Mouse (Mus musculus) lung, adult 2 months (tissue): ENCODE results near the gene Vmn2r12. TPM values are rescaled to one million over a fixed set of nuclear protein-coding genes. Genes with fewer than 3 reads are reported as not detected.
"Not testable (repeated sequence)": the region's sequence is repeated elsewhere in the genome, so short reads cannot be mapped to it uniquely, and the experiment has no call there.

ENCODE experiments used
- DNase-seq: peaks from one replicate; pipeline ENCODE4 v3.0.0; 2022
- H3K4me1 ChIP-seq: fragments of 200-500 bp; 2 replicates; pipeline ENCODE4 v1.6.1; 2011; ENCODE audit warnings: low read length; ENCODE audit not compliant: control insufficient read depth, insufficient read depth
- H3K4me3 ChIP-seq: fragments of 200-500 bp; replicated peaks from 2 replicates; pipeline ENCODE3; 2011; ENCODE audit warnings: low read depth, mild to moderate bottlenecking, control low read depth, low read length; ENCODE audit errors: extremely low read depth
- CTCF ChIP-seq: fragments of 200-500 bp; IDR thresholded peaks from 2 replicates; pipeline ENCODE4 v1.5.1; 2011; ENCODE audit warnings: mild to moderate bottlenecking, low read length, control low read depth; ENCODE audit not compliant: insufficient read depth
- POLR2A ChIP-seq: fragments of 200-500 bp; IDR thresholded peaks from 2 replicates; pipeline ENCODE4 v1.6.1; 2011; ENCODE audit warnings: low read depth, mild to moderate bottlenecking, control low read depth, low read length, borderline replicate concordance; ENCODE audit errors: extremely low read depth
- WGBS: fragments of 180-500 bp; shearing (Covaris S2); methylation state at CpG from one replicate; pipeline ENCODE4 v1.1.7; 2018; 5-methylcytosine and 5-hydroxymethylcytosine counted together
- polyA plus RNA-seq: library from polyadenylated mRNA; depleted of rRNA; stranded (reverse); fragments of >200 nt; gene quantifications from 2 replicates; pipeline ENCODE4 v1.2.3, GENCODE M21; 2012; rRNA removed

The Vmn2r12 gene
- not detected in 2 replicates for polyA plus RNA-seq

GRCm38 (mm10) chr5:109097850-109098249 lies at the start of gene Vmn2r12:
Gene Vmn2r12 (minus strand): TSS chr5:109097950.
- DNase-seq, H3K4me3 ChIP-seq, H3K4me1 ChIP-seq: not testable (repeated sequence)
- WGBS, result 66% methylated on average over 5 of the region's 5 CpGs

GRCm38 (mm10) chr5:109139546-109139945 lies 41.8 kb upstream of the Vmn2r12 start:
- 73% methylated on average over 2 of the region's 2 CpGs for WGBS
- no peak overlapping the region for H3K4me3 ChIP-seq
- DNase-seq, result no peak
- no peak for TF ChIP-seq POLR2A
- H3K4me1 ChIP-seq, result no peaks in the 10 kb centered on the region

GRCm38 (mm10) chr5:109136731-109137130 lies 39.0 kb upstream of the Vmn2r12 start:
- DNase-seq, result no peak
- TF ChIP-seq POLR2A (no peak), CTCF (no peak)
- WGBS, result 70% methylated on average over 2 of the region's 2 CpGs
- H3K4me3 ChIP-seq, result no peak overlapping the region
- H3K4me1 ChIP-seq, result no peaks in the 10 kb centered on the region

- 76% methylated on average over 3 of the region's 3 CpGs for WGBS
- not testable (repeated sequence) for H3K4me3 ChIP-seq, H3K4me1 ChIP-seq, DNase-seq
Observed at GRCm38 (mm10) chr5:109096482-109096881, 1.3 kb downstream of the Vmn2r12 start.

- H3K4me1 ChIP-seq, H3K4me3 ChIP-seq, DNase-seq: not testable (repeated sequence)
- WGBS, result 48% methylated on average over 4 of the region's 4 CpGs
Observed at GRCm38 (mm10) chr5:109072016-109072415, 25.7 kb downstream of the Vmn2r12 start.

- not testable (repeated sequence) for H3K4me1 ChIP-seq, H3K4me3 ChIP-seq, DNase-seq
- 84% methylated on average over 3 of the region's 3 CpGs for WGBS
Observed at GRCm38 (mm10) chr5:109059469-109059868, 38.3 kb downstream of the Vmn2r12 start, which contains the start of gene Vmn2r11. Gene Vmn2r11 (minus strand): TSS chr5:109059569.

GRCm38 (mm10) chr5:109055286-109055685 lies 42.5 kb downstream of the Vmn2r12 start:
- no peak for DNase-seq
- Histone ChIP-seq H3K4me3 (no peak overlapping the region), H3K4me1 (no peaks in the 10 kb centered on the region)
- WGBS, result 49% methylated on average over 1 of the region's 1 CpGs
- no peak for TF ChIP-seq CTCF
- TF ChIP-seq POLR2A, result no peak

Other genes with a start within 250 kb of the Vmn2r12 start
- not detected in 2 replicates for gene Vmn2r9, start 245.3 kb downstream of the Vmn2r12 start, polyA plus RNA-seq
- gene Vmn2r10, start 91.4 kb downstream of the Vmn2r12 start, polyA plus RNA-seq, result not detected in 2 replicates
- not detected in 2 replicates for gene Vmn2r11, start 38.4 kb downstream of the Vmn2r12 start, polyA plus RNA-seq
- not detected in 2 replicates for gene Vmn2r13, start 94.2 kb upstream of the Vmn2r12 start, polyA plus RNA-seq
- gene Vmn2r14, start 126.8 kb upstream of the Vmn2r12 start, polyA plus RNA-seq, result not detected in 2 replicates
- gene Vmn2r15, start 199.7 kb upstream of the Vmn2r12 start, polyA plus RNA-seq, result not detected in 2 replicates
- gene Vmn2r16, start 232.2 kb upstream of the Vmn2r12 start, polyA plus RNA-seq, result not detected in 2 replicates